Mouse (Mus musculus) bone marrow, adult 2 months (tissue): Measurements from ENCODE around the gene Selenoh.

Experiments
- CTCF ChIP-seq: fragments of 200-500 bp; IDR thresholded peaks from 2 replicates; pipeline ENCODE4 v1.5.1; 2011; ENCODE audit warnings: low read length, control low read depth; ENCODE audit not compliant: control insufficient read depth, insufficient read depth
- POLR2A ChIP-seq: fragments of 200-500 bp; IDR thresholded peaks from 2 replicates; pipeline ENCODE4 v1.6.1; 2011; ENCODE audit warnings: low read depth, mild to moderate bottlenecking, control low read depth, low read length, borderline replicate concordance; ENCODE audit not compliant: control insufficient read depth

DNA sequence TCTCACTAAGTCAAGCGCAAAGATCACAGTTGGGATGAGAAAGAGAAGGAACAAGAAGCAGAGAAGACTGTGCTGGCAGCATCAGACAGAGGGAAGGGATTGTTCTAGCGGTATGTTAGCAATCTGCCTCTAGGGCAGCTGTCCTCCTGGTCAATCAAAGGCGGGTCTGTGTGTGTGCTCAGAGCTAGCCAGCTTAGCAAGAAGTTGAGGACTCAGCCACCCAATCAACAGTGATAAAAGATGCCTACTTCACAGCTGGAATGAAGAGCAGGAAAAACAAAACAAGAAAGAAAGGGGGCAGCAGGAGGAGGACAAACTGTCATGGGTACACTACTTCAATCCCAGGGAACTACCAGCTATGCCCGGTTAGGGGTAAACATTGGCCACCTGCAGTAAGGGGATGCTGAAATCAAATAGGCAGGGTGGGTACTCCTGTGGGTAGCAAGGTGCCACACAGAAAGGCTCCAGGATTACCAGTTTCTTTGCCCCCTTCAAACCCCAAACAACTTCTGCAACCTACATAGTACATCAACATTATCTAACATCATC, 35.6 kb downstream of the Selenoh start:
- TF ChIP-seq CTCF (no peak), POLR2A (no peak)
